Mouse (Mus musculus) lung, postnatal 0 days (tissue): ENCODE results near the gene Ogn.

Experiments
- CTCF ChIP-seq: IDR thresholded peaks from 2 replicates; pipeline ENCODE4 v1.5.1; 2016; ENCODE audit warnings: antibody characterized with exemption, mild to moderate bottlenecking
- EP300 ChIP-seq: IDR thresholded peaks from 2 replicates; pipeline ENCODE4 v1.6.1; 2016; ENCODE audit warnings: antibody characterized with exemption, mild to moderate bottlenecking, control low read depth

DNA sequence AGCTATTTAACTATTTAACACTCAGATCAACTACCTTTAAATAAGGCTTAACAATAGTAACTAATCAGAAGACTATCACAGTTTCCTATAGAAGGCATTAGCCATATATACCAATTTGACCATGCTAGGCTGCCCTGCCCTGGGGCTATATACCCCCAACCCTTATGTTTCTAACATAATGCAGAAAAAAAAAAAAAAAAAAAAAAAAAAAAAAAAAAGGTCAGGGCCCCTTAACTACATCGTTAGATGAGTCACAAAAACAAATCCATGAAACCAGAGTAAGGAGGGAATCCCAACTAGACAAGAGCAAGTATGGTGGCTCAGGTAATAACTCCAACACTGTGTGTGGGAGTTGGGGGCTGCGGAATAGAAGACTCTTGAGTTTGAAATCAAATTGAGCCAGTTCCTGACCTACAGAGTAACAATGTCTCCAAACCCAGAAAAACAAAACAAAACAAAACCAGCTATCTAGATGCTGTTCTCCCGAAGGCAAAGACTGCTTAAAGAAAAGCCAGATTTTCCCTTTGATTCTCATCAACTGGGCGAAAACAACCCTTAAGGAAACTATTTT lies 44.0 kb downstream of the Ogn start:
- TF ChIP-seq CTCF (no peak), EP300 (no peak)
